Mouse (Mus musculus) hindbrain, embryonic 15.5 days (tissue): ENCODE results near the gene Faim. TPM values are rescaled to one million over a fixed set of nuclear protein-coding genes. Genes with fewer than 3 reads are reported as not detected.
A peak's percentile ranks its signal among the peaks of the same experiment; 100 is the strongest.

Experiments used
- ATAC-seq: fragments of 200-750 bp; cut with Nextera tagmentation; 2 replicates; pipeline ENCODE4 v1.8.0; 2017; ENCODE audit warnings: low read depth, moderate number of reproducible peaks, moderate TSS enrichment; ENCODE audit not compliant: low FRiP score
- H3K27ac ChIP-seq: fragments of 300-500 bp; sonication (generic); replicated peaks from 2 replicates; pipeline ENCODE4 v1.5.1; 2015; ENCODE audit warnings: mild to moderate bottlenecking, inconsistent platforms
- H3K27me3 ChIP-seq: fragments of 300-500 bp; sonication (generic); 2 replicates; pipeline ENCODE4 v1.6.1; 2015; ENCODE audit warnings: control low read depth, inconsistent platforms
- H3K36me3 ChIP-seq: fragments of 300-500 bp; sonication (generic); 2 replicates; pipeline ENCODE4 v1.6.1; 2015; ENCODE audit warnings: control low read depth, inconsistent platforms
- H3K4me1 ChIP-seq: fragments of 300-500 bp; sonication (generic); replicated peaks from 2 replicates; pipeline ENCODE4 v1.6.1; 2015; ENCODE audit warnings: control low read depth, inconsistent platforms
- H3K4me2 ChIP-seq: fragments of 300-500 bp; sonication (generic); 2 replicates; pipeline ENCODE4 v1.6.1; 2015; ENCODE audit warnings: moderate library complexity, mild to moderate bottlenecking, inconsistent platforms
- H3K4me3 ChIP-seq: fragments of 300-500 bp; sonication (generic); 2 replicates; pipeline ENCODE4 v1.5.1; 2015; ENCODE audit warnings: mild to moderate bottlenecking, inconsistent platforms
- H3K9ac ChIP-seq: fragments of 300-500 bp; sonication (generic); 2 replicates; pipeline ENCODE4 v1.6.1; 2015; ENCODE audit warnings: inconsistent platforms
- H3K9me3 ChIP-seq: fragments of 300-500 bp; sonication (generic); 2 replicates; pipeline ENCODE4 v1.6.1; 2016; ENCODE audit warnings: control low read depth, inconsistent platforms
- WGBS: fragments of 180-500 bp; shearing (Covaris S2); methylation state at CpG from one replicate; pipeline ENCODE4 v1.1.7; 2015; 5-methylcytosine and 5-hydroxymethylcytosine counted together
- polyA plus RNA-seq: library from polyadenylated mRNA; unstranded; fragments of >200 nt; fragmentation: Nextera tagmentation; extraction: Ambion mirVana; gene quantifications from 2 replicates; pipeline ENCODE4 v1.2.1, GENCODE M21; 2015

Gene Faim
- polyA plus RNA-seq: 108 and 112 TPM in 2 replicates

- Histone ChIP-seq H3K9me3 (no peaks in the 10 kb centered on the region), H3K36me3 (no peaks in the 10 kb centered on the region)
- 2% methylated on average over 45 of the region's 45 CpGs for WGBS
Measured at GRCm38 (mm10) chr9:98985800-98986475, at the start of gene Faim. TSS of gene Faim (plus strand) at chr9:98986373.

GRCm38 (mm10) chr9:98939290-98939689 is 46.9 kb upstream of the Faim start:
- 26% methylated on average over 2 of the region's 2 CpGs for WGBS
- Histone ChIP-seq H3K9me3 (no peaks in the 10 kb centered on the region), H3K27me3 (0 out of 2 replicates have a peak, but pooled peaks cover 6% of the 10 kb centered on the region), H3K36me3 (no peaks in the 10 kb centered on the region), H3K4me2 (no peak overlapping the region), H3K4me3 (no peak overlapping the region), H3K4me1 (no peaks in the 10 kb centered on the region), H3K9ac (no peak overlapping the region), H3K27ac (no peak overlapping the region)
- no peak for ATAC-seq

More at GRCm38 (mm10) chr9:98985800-98986475, at the start of gene Faim:
- Histone ChIP-seq H3K4me2 (peak within 1 kb of the TSS; percentile 74), H3K27me3 (0 out of 2 replicates have a peak, but pooled peaks cover 13% of the 10 kb centered on the region), H3K27ac (peak within 1 kb of the TSS; percentile 77), H3K9ac (peak within 1 kb of the TSS; percentile 80), H3K4me1 (peaks cover 18% of the 10 kb centered on the region), H3K4me3 (peak within 1 kb of the TSS; percentile 82)
- ATAC-seq: peak; percentile 96

- Histone ChIP-seq H3K4me1 (peaks cover 36% of the 10 kb centered on the region), H3K4me3 (0 out of 2 replicates have a peak overlapping the region, but pooled peaks have one; percentile 1), H3K36me3 (no peaks in the 10 kb centered on the region), H3K4me2 (peak overlapping the region; percentile 40), H3K27ac (no peak overlapping the region), H3K9me3 (no peaks in the 10 kb centered on the region), H3K9ac (no peak overlapping the region), H3K27me3 (peaks cover 57% of the 10 kb centered on the region)
- ATAC-seq: no peak; the same call in 1 of the 2 replicates
- under 1% methylated on average over 40 of the region's 40 CpGs for WGBS
Measured at GRCm38 (mm10) chr9:98952171-98953050, 33.8 kb upstream of the Faim start.

- Histone ChIP-seq H3K36me3 (no peaks in the 10 kb centered on the region), H3K27ac (no peak overlapping the region), H3K4me3 (no peak overlapping the region), H3K27me3 (peaks cover 54% of the 10 kb centered on the region), H3K9me3 (no peaks in the 10 kb centered on the region), H3K9ac (no peak overlapping the region), H3K4me2 (no peak overlapping the region), H3K4me1 (peaks cover 36% of the 10 kb centered on the region)
- 5% methylated on average over 4 of the region's 4 CpGs for WGBS
- no peak for ATAC-seq
Measured at GRCm38 (mm10) chr9:98953291-98953690, 32.9 kb upstream of the Faim start.

GRCm38 (mm10) chr9:98953830-98954229 is 32.3 kb upstream of the Faim start:
- Histone ChIP-seq H3K4me1 (peaks cover 36% of the 10 kb centered on the region), H3K4me3 (no peak overlapping the region), H3K27me3 (peaks cover 55% of the 10 kb centered on the region), H3K4me2 (no peak overlapping the region), H3K36me3 (no peaks in the 10 kb centered on the region), H3K27ac (no peak overlapping the region), H3K9me3 (no peaks in the 10 kb centered on the region), H3K9ac (no peak overlapping the region)
- WGBS: 6% methylated on average over 9 of the region's 9 CpGs
- no peak for ATAC-seq

- H3K9me3 ChIP-seq: no peaks in the 10 kb centered on the region
- ATAC-seq: peak; percentile 13; the same call in 1 of the 2 replicates
- H3K36me3 ChIP-seq: no peaks in the 10 kb centered on the region
- H3K4me3 ChIP-seq: peak overlapping the region; percentile 37
- WGBS: 2% methylated on average over 33 of the region's 33 CpGs
- H3K4me2 ChIP-seq: peak overlapping the region; percentile 61
- H3K27me3 ChIP-seq: peaks cover 61% of the 10 kb centered on the region
- no peak overlapping the region for H3K9ac ChIP-seq
- H3K27ac ChIP-seq: 0 out of 2 replicates have a peak overlapping the region, but pooled peaks have one; percentile 32
- H3K4me1 ChIP-seq: peaks cover 36% of the 10 kb centered on the region
Measured at GRCm38 (mm10) chr9:98954391-98955102, 31.6 kb upstream of the Faim start.

GRCm38 (mm10) chr9:98955103-98955715 is 31.0 kb upstream of the Faim start, which contains the start of gene Foxl2:
TSS of gene Foxl2 (plus strand) at chr9:98955288.
- no peaks in the 10 kb centered on the region for H3K9me3 ChIP-seq
- H3K27me3 ChIP-seq: peaks cover 64% of the 10 kb centered on the region
- H3K36me3 ChIP-seq: no peaks in the 10 kb centered on the region
- ATAC-seq: no peak
- H3K4me2 ChIP-seq: peak within 1 kb of the TSS; percentile 61
- peak within 1 kb of the TSS; percentile 10 for H3K9ac ChIP-seq
- peak within 1 kb of the TSS; percentile 37 for H3K4me3 ChIP-seq
- under 1% methylated on average over 55 of the region's 58 CpGs for WGBS
- H3K4me1 ChIP-seq: peaks cover 36% of the 10 kb centered on the region
- peak within 1 kb of the TSS; percentile 56 for H3K27ac ChIP-seq

- no peak for ATAC-seq
Measured at GRCm38 (mm10) chr9:98955716-98956224, 30.4 kb upstream of the Faim start.

GRCm38 (mm10) chr9:98956591-98957381 is 29.4 kb upstream of the Faim start:
- Histone ChIP-seq H3K27me3 (peaks cover 64% of the 10 kb centered on the region), H3K9ac (peak overlapping the region; percentile 10; the same call in 1 of the 2 replicates), H3K4me2 (peak overlapping the region; percentile 61), H3K4me1 (peaks cover 36% of the 10 kb centered on the region), H3K27ac (no peak overlapping the region), H3K4me3 (peak overlapping the region; percentile 37), H3K9me3 (no peaks in the 10 kb centered on the region), H3K36me3 (no peaks in the 10 kb centered on the region)
- no peak for ATAC-seq
- under 1% methylated on average over 80 of the region's 80 CpGs for WGBS

More at GRCm38 (mm10) chr9:98955716-98956224, 30.4 kb upstream of the Faim start:
- peak overlapping the region; percentile 37 for H3K4me3 ChIP-seq
- H3K9ac ChIP-seq: peak overlapping the region; percentile 10
- H3K27ac ChIP-seq: peak overlapping the region; percentile 56
- H3K4me1 ChIP-seq: peaks cover 36% of the 10 kb centered on the region
- no peaks in the 10 kb centered on the region for H3K9me3 ChIP-seq
- H3K36me3 ChIP-seq: no peaks in the 10 kb centered on the region
- peaks cover 64% of the 10 kb centered on the region for H3K27me3 ChIP-seq
- under 1% methylated on average over 60 of the region's 60 CpGs for WGBS
- H3K4me2 ChIP-seq: peak overlapping the region; percentile 61

GRCm38 (mm10) chr9:98957751-98958351 is 28.3 kb upstream of the Faim start:
- no peak overlapping the region for H3K9ac ChIP-seq
- ATAC-seq: no peak
- H3K4me1 ChIP-seq: peaks cover 27% of the 10 kb centered on the region
- H3K27me3 ChIP-seq: peaks cover 67% of the 10 kb centered on the region
- H3K36me3 ChIP-seq: no peaks in the 10 kb centered on the region
- H3K4me2 ChIP-seq: peak overlapping the region; percentile 5; the same call in 1 of the 2 replicates
- no peaks in the 10 kb centered on the region for H3K9me3 ChIP-seq
- H3K4me3 ChIP-seq: peak overlapping the region; percentile 12; the same call in 1 of the 2 replicates
- H3K27ac ChIP-seq: no peak overlapping the region
- under 1% methylated on average over 23 of the region's 23 CpGs for WGBS
